Mouse (Mus musculus): ENCODE measurements around the gene Vmn2r108. TPM values are rescaled to one million over a fixed set of nuclear protein-coding genes. Genes with fewer than 3 reads are reported as not detected.
"Not testable (repeated sequence)": the region's sequence is repeated elsewhere in the genome, so short reads cannot be mapped to it uniquely, and the experiment has no call there.

The Vmn2r108 gene
- not detected for total RNA-seq (2021)
- long read RNA-seq, experiment 1: 0 reads
- long read RNA-seq, experiment 2: 0 reads

GRCm38 (mm10) chr17:20481231-20481630, at the start of gene Vmn2r108:
Gene Vmn2r108 (minus strand): TSS chr17:20481331.
- DNase-seq: no peak
- Histone ChIP-seq H3K4me3 (no peak within 1 kb of the TSS), H3K27ac (no peak within 1 kb of the TSS)
- no peak for TF ChIP-seq CTCF (IDR thresholded peaks at IDR 0.05)
- intact Hi-C loops (cut with DNase I): no loop called here

GRCm38 (mm10) chr17:20508247-20508646, 27.1 kb upstream of the Vmn2r108 start:
- H3K27ac ChIP-seq; H3K4me3 ChIP-seq; intact Hi-C loops (cut with DNase I); DNase-seq: not testable (repeated sequence)

DNA sequence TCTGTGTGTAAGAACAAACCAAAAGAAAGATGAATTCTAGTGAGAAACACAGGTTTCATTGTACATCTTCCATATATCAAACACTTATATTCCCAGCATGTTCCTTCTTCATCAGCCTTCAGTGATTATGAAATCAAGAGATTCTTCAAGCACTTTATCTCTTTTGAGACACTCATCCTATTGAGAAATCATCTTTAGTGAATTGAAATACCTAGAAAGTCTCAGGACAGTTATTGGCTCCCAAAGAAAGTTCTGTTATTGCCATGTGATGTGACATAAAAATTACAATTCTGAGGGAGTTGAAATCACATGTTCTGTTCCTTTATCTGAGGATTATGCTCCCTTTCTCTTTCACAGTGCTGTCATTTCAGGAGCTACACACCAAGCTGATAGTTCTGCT, 16.7 kb upstream of the Vmn2r108 start, which contains the start of gene Vmn1r225:
Gene Vmn1r225, plus strand, starts transcription at position 301 of the 400 bp plus-strand sequence.
- intact Hi-C loops (cut with DNase I): no loop called here
- no peak for DNase-seq
- TF ChIP-seq CTCF (IDR thresholded peaks at IDR 0.05): no peak
- H3K4me3 ChIP-seq: no peak within 1 kb of the TSS
- no peak within 1 kb of the TSS for H3K27ac ChIP-seq

GRCm38 (mm10) chr17:20473311-20473710, 7.8 kb downstream of the Vmn2r108 start:
- Histone ChIP-seq H3K27ac (no peak overlapping the region), H3K4me3 (no peak overlapping the region)
- no peak for DNase-seq
- intact Hi-C loops (cut with DNase I): no loop called here
- TF ChIP-seq CTCF (IDR thresholded peaks at IDR 0.05): no peak

DNA sequence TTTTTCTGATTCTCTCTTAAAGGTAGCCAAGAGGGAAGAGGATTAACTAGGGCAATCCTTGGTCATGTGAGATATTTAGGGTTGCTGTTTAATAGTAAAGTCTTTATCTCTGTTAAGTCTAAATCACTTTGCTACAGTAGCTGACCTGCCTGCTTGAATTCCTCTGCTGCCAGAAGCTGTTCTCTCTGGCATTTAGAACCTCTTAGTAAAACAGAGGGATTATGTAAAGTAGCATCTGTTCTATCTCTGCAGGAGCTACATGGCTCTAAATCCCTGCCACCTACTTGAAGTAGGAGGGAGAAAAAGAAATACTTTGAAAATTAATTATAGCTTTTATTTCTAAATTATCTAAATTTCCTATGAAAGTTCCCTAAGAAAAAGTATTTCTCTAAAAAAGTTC, 41.9 kb downstream of the Vmn2r108 start:
- intact Hi-C loops (cut with DNase I): no loop called here

DNA sequence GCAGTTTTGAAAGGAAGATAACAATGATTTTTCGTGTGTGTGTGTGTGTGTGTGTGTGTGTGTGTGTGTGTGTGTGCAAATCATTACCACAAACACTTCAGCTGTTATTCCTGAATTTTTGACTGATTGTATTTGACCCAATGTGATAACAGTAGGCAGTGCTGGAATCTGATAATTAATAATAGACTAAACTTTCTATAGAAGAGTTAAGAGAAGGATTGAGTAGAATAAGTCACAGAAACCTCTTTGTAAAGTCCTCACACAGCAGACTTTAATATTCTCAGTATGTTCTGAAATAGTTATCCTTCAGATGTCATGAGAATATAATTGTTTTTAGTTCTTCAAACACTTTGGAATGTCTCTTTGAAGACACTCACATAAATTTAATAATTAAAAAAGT, 67.3 kb downstream of the Vmn2r108 start, which contains the start of gene Vmn1r224:
Gene Vmn1r224, plus strand, starts transcription at position 301 of the 400 bp plus-strand sequence.
- H3K4me3 ChIP-seq: no peak within 1 kb of the TSS
- intact Hi-C loops (cut with DNase I): no loop called here
- no peak within 1 kb of the TSS for H3K27ac ChIP-seq
- no peak for TF ChIP-seq CTCF (IDR thresholded peaks at IDR 0.05)
- DNase-seq: no peak

More for the DNA sequence above, 41.9 kb downstream of the Vmn2r108 start:
- Histone ChIP-seq H3K4me3 (no peak overlapping the region), H3K27ac (no peak overlapping the region)
- no peak for TF ChIP-seq CTCF (IDR thresholded peaks at IDR 0.05)
- no peak for DNase-seq

Other genes with a start within 250 kb of the Vmn2r108 start
- not detected for gene Vmn2r105, start 246.3 kb downstream of the Vmn2r108 start, total RNA-seq (2021)
- not detected for gene Vmn2r106, start 195.8 kb downstream of the Vmn2r108 start, total RNA-seq (2021)
- gene Vmn2r107, start 136.1 kb downstream of the Vmn2r108 start, total RNA-seq (2021): not detected
- gene Vmn1r224, start 67.2 kb downstream of the Vmn2r108 start, total RNA-seq (2021): not detected
- not detected for gene Vmn1r225, start 16.8 kb upstream of the Vmn2r108 start, total RNA-seq (2021)
- not detected for gene Vmn2r109, start 83.4 kb upstream of the Vmn2r108 start, total RNA-seq (2021)
- not detected for gene Vmn2r110, start 115.1 kb upstream of the Vmn2r108 start, total RNA-seq (2021)
- gene Fpr-rs3, start 143.5 kb upstream of the Vmn2r108 start, total RNA-seq (2021): not detected
- gene Vmn1r226, start 201.5 kb upstream of the Vmn2r108 start, total RNA-seq (2021): not detected
- gene Vmn1r227, start 248.5 kb upstream of the Vmn2r108 start, total RNA-seq (2021): not detected

Measured in gastrocnemius, adult 2 months (tissue).